7 mouse cellular contexts compared by ENCODE assay signal in genomic region chr3:37640810-37641209, GRCm38 (mm10). TPM values are rescaled to one million over a fixed set of nuclear protein-coding genes. Genes with fewer than 3 reads are reported as not detected.
DNase-seq lines count a peak whose midpoint lies in the region; ATAC-seq lines count a peak whose summit lies in the region.

No protein-coding gene starts in this region.

- peak; percentile 76 for ATAC-seq in granulocyte monocyte progenitor cell, adult 5-6 weeks (replicated peaks; ENCODE audit: poor library complexity, severe bottlenecking)
- ATAC-seq in intestine, embryonic 16.5 days, result peak; percentile 80
- peak; percentile 78 for ATAC-seq in midbrain, embryonic 11.5 days (ENCODE audit: low FRiP score)

- under 1% methylated on average over 43 of the region's 47 CpGs for WGBS in intestine, embryonic 16.5 days
- 1% methylated on average over 42 of the region's 47 CpGs for WGBS in limb, embryonic 10.5 days
- under 1% methylated on average over 24 of the region's 47 CpGs for WGBS in midbrain, embryonic 11.5 days

- peak overlapping the region; percentile 77 for H3K4me2 ChIP-seq in intestine, embryonic 16.5 days (ENCODE audit: low read depth, low read length)
- peak overlapping the region; percentile 91 for H3K4me2 ChIP-seq in midbrain, embryonic 11.5 days

- peak; percentile 72 to 76 for DNase-seq in adrenal gland, adult 18-20 months (ENCODE audit: low spot score in 2 of 2)
- DNase-seq in embryo, embryonic 10 days (ENCODE audit: low spot score), result peak; percentile 80
- DNase-seq in limb, embryonic 10.5 days (ENCODE audit: low spot score), result peak; percentile 80
- DNase-seq in midbrain, embryonic 11.5 days (ENCODE audit: low spot score, missing footprints), result peak; percentile 96
- peak; percentile 10 for DNase-seq in spleen, adult 12 weeks (ENCODE audit: low spot score)

- no peaks in the 10 kb centered on the region for H3K9me3 ChIP-seq in intestine, embryonic 16.5 days (ENCODE audit: control insufficient read depth, low read length)
- H3K9me3 ChIP-seq in limb, embryonic 10.5 days (replicated peaks), result no peaks in the 10 kb centered on the region
- no peaks in the 10 kb centered on the region for H3K9me3 ChIP-seq in midbrain, embryonic 11.5 days (ENCODE audit: control insufficient read depth, low read length)

- H3K9ac ChIP-seq in intestine, embryonic 16.5 days (ENCODE audit: low read depth, low read length), result peak overlapping the region; percentile 92
- H3K9ac ChIP-seq in midbrain, embryonic 11.5 days (ENCODE audit: low read length), result peak overlapping the region; percentile 83

- peak overlapping the region; percentile 92 for H3K27ac ChIP-seq in intestine, embryonic 16.5 days (ENCODE audit: low read length)
- H3K27ac ChIP-seq in limb, embryonic 10.5 days, result peak overlapping the region; percentile 96
- H3K27ac ChIP-seq in midbrain, embryonic 11.5 days (ENCODE audit: low read depth, low read length), result peak overlapping the region; percentile 7; the same call in 1 of the 2 replicates

- H3K27me3 ChIP-seq in intestine, embryonic 16.5 days (replicated peaks; ENCODE audit: control insufficient read depth, insufficient read depth, low read length), result no peaks in the 10 kb centered on the region
- H3K27me3 ChIP-seq in limb, embryonic 10.5 days (ENCODE audit: low read depth, poor library complexity, severe bottlenecking), result no peaks in the 10 kb centered on the region
- H3K27me3 ChIP-seq in midbrain, embryonic 11.5 days (ENCODE audit: control insufficient read depth, insufficient read depth, low read length), result peaks cover 11% of the 10 kb centered on the region

- peak overlapping the region; percentile 94 for H3K4me3 ChIP-seq in intestine, embryonic 16.5 days (ENCODE audit: low read length)
- H3K4me3 ChIP-seq in limb, embryonic 10.5 days, result peak overlapping the region; percentile 95
- H3K4me3 ChIP-seq in midbrain, embryonic 11.5 days (ENCODE audit: low read depth, low read length), result peak overlapping the region; percentile 80

- peaks cover 13% of the 10 kb centered on the region; the same call in 1 of the 2 replicates for H3K36me3 ChIP-seq in intestine, embryonic 16.5 days (ENCODE audit: control insufficient read depth, insufficient read depth, low read length)
- H3K36me3 ChIP-seq in limb, embryonic 10.5 days, result peaks cover 35% of the 10 kb centered on the region
- H3K36me3 ChIP-seq in midbrain, embryonic 11.5 days (ENCODE audit: control insufficient read depth, insufficient read depth, low read length), result peaks cover 3% of the 10 kb centered on the region; the same call in 1 of the 2 replicates

- H3K4me1 ChIP-seq in intestine, embryonic 16.5 days (ENCODE audit: control insufficient read depth, insufficient read depth, low read length), result peaks cover 23% of the 10 kb centered on the region
- H3K4me1 ChIP-seq in limb, embryonic 10.5 days, result peaks cover 37% of the 10 kb centered on the region
- peaks cover 4% of the 10 kb centered on the region; the same call in 1 of the 2 replicates for H3K4me1 ChIP-seq in midbrain, embryonic 11.5 days (ENCODE audit: control insufficient read depth, insufficient read depth, low read length)

RNA-seq across cellular contexts. Expression of gene Spry1, which starts 1.1 kb away (rescaled TPM):
- total RNA-seq in adrenal gland, adult 18-20 months (2021), result 10 to 100 TPM; 20.4 to 24.4 TPM
- 2.1 and 3.7 TPM in 2 replicates for total RNA-seq in granulocyte monocyte progenitor cell, adult 5-6 weeks (2014; fragmentation: Nextera tagmentation)
- 2.6 and 3.1 TPM in 2 replicates for total RNA-seq in granulocyte monocyte progenitor cell, adult 5-6 weeks (2017)
- 11.3 and 13.4 TPM in 2 replicates for polyA plus RNA-seq in intestine, embryonic 16.5 days (2015; fragmentation: Nextera tagmentation; extraction: Ambion mirVana)
- polyA plus RNA-seq in limb, embryonic 10.5 days (2016; fragmentation: Nextera tagmentation; extraction: Ambion mirVana), result 28.0 and 32.6 TPM in 2 replicates
- polyA plus RNA-seq in midbrain, embryonic 11.5 days (2014; fragmentation: Nextera tagmentation; extraction: Ambion mirVana), result 10.0 and 10.3 TPM in 2 replicates

Comparison
In these comparisons a context has a peak if more than half of its experiments do, and no peak if none do; other contexts are left out.
1. Peak in every context shown above with its lines: DNase-seq, ATAC-seq, H3K4me3 ChIP-seq and H3K27ac ChIP-seq.
2. DNase-seq: peak in every context shown above with its lines; median percentile 96 in midbrain, embryonic 11.5 days; 80 in embryo, embryonic 10 days; 80 in limb, embryonic 10.5 days; 74 in adrenal gland, adult 18-20 months; 10 in spleen, adult 12 weeks.
3. H3K27ac ChIP-seq: peak in every context shown above with its lines; median percentile 96 in limb, embryonic 10.5 days; 92 in intestine, embryonic 16.5 days; 7 in midbrain, embryonic 11.5 days.